Mouse (Mus musculus): ENCODE measurements around the gene Gm21969.

- TF ChIP-seq POLR2A (IDR thresholded peaks at IDR 0.05; ENCODE audit: borderline replicate concordance, low read depth, low read length) (no peak), CTCF (IDR thresholded peaks at IDR 0.05; ENCODE audit: low read depth, low read length) (no peak)
These were observed 47.0 kb upstream of the Gm21969 start for GRCm38 (mm10) chr4:139555951-139556350.

Measured in bone marrow macrophage, adult 2 months (primary cell).